Mouse (Mus musculus) megakaryocyte progenitor cell, adult 5-6 weeks (primary cell): Measurements from ENCODE around the gene Pbxip1. TPM values are rescaled to one million over a fixed set of nuclear protein-coding genes. Genes with fewer than 3 reads are reported as not detected.

Experiments used
- ATAC-seq: replicated peaks from 2 replicates; pipeline ENCODE4 v1.8.0; 2016; ENCODE audit warnings: mild to moderate bottlenecking, moderate TSS enrichment, inconsistent platforms; ENCODE audit not compliant: poor library complexity
- total RNA-seq, 2 experiments: library from RNA; stranded (forward) in 1 of 2; stranded (reverse) in 1 of 2; fragments of 157-497, 149-512 nt in 1 of 2; fragments of 200-1000 nt in 1 of 2; gene quantifications; 2 replicates each; pipeline versions ENCODE4 v1.2.3 to v1.2.4; 2015 to 2017

Gene Pbxip1
- total RNA-seq, 2 experiments from 2014 or later, result 5.2 to 13.4 TPM

- ATAC-seq, result peak; percentile 76
Measured at GRCm38 (mm10) chr3:89481488-89481887, 45.0 kb downstream of the Pbxip1 start.

DNA sequence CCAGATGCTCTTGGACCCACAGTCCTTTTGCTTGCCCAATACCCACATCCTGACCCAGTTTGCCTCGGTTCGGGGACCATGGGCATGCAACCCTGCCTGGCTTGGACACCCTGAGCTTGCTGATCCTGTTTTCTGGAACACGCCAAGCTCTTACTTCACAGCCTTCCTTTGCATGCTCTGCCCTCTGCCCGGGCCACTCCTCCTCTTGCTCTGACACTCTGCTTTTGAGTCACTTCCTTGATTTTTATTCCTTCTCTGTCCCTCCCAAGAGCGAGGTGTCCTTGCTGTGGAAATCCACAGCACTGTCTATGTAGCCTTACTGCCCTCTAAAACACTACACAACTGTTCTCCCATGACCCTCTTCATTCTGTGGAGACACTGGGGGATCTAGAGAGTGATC lies 45.7 kb downstream of the Pbxip1 start:
- no peak for ATAC-seq

DNA sequence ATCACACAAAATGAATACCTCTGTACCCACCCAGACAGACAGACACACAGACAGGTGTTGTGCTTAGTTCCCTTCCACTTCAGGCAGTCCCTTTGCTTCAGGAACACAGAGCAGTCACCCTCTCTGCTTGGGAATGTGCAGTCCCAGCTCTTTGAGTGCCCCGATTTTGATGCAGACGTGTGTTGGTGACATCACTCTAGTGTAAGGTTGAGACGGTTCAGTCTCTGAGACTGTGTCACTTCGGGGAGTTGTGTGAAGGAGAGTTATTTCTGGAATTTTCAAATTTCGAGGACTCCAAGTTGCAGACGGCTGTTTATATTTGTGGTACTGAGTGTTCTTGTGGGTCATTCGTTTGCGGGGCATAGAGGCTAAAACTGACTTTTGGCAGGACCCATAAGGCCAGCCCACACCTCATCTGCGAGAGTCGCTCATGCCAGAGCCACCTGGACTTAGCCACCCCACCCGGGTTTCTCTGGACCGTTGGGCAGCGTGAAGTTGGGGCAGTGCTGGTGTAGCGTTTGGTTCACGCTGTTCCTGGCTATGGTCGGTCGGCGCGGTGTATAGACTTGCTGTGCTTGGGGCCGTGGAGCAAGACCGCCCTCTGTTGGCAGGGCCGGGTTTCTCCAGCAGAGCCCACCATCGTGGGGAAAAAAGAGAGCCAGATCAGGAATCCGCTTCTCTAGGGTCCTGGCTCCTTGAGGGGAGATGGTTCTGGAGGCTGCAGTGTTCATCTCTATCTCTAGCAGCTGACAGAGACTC lies 48.4 kb downstream of the Pbxip1 start:
- peak; percentile 98 for ATAC-seq

- ATAC-seq, result no peak
Measured at GRCm38 (mm10) chr3:89486111-89486510, 49.6 kb downstream of the Pbxip1 start.

DNA sequence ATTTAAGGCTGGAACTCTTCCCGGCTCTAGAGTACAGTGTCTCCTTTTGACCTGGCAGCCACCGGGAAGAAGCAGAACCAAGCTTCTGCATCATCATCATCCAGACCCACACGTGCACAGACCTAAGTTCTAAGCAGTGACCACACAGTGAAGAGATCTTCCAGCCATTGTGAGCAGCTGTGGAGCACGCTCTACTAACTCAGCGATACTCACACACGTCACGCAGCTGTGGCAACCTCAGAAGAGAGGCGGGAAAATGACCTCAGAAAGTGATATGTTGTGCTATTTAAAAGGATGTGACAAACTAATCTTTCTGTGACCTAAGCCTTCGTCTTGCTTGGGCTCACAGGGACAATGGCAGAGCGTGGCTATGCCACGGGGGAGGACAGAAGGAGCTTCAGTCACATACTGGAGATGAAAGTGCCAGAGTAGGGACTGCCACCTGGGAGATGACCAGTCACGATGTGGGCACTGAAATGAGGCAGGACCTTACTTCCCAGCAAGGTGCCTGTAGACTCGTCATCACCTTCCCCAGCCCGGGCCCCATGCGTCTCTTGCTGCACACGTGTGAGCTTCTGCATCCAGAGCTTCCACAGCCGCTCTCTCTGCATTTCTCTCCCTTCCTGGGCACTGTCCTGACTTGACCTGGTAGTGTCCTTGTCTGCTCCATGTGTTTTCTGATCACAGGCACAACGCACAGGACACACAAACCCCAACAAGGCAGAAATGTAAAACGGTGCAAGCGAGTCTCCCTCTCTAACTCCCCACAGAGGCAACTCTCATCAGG lies 50.6 kb downstream of the Pbxip1 start:
- no peak for ATAC-seq

DNA sequence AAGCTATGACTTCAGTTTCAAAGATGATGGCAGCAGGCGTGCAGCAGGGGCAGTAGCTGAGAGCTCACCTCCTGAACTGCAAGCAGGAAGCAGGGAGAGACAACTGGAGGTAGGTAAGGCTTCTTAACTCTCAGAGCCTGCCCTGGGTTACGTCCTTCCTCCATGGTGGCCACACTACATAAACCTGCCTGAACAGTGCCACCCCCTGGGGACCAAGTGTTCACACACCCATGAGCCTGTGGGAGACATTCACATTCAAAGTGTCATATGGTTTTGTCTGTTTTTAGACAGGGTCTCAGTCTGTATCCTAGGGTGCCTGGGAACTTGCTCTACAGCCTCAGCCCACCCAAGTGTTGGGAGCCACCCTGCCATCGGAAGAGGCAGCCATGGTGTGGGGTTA lies 54.3 kb downstream of the Pbxip1 start:
- peak; percentile 50 for ATAC-seq

- no peak for ATAC-seq
Measured at GRCm38 (mm10) chr3:89491559-89491958, 55.1 kb downstream of the Pbxip1 start.

DNA sequence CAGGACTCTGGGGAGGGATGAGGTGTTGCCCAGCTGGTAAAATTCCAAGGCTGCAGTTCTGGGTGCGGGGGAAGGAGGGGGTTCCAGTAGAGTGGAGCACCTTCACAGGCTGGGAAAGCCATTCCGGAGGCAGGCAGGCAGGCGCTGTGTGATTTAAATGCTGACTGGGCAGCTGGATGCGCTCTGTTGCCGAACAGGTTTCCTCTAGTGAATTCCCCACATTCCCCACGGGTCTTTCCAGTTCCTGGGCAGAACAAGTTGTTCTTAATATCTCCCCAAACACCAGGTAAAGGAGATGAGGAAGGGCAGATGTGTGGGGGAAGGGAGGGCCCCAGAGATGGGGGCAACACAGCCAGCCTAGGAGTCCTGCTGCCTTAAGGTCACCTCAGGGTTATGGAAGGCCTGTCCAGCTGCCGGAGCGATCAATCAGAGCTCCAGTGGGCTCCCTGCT lies 56.2 kb downstream of the Pbxip1 start:
- no peak for ATAC-seq

DNA sequence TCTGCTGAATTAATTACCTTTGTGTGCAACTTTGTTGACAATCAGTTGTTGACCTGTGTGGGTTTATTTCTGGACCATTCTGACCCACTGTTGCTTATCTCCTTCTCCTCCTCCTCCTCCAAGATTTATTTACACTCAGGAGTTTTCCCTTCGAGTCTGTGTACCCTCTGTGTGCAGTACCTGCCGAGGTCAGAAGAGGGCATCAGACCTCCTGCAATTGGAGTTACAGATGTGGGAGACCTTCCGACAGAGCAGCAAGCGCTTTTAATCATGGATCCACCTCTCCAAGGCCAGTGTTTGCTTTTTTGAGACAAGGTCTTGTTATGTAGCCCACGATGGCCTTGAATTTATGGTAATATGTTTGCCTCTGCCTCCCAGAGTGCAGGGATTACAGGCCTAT lies 58.1 kb downstream of the Pbxip1 start:
- ATAC-seq, result no peak

GRCm38 (mm10) chr3:89496366-89496765 lies 59.9 kb downstream of the Pbxip1 start:
- no peak for ATAC-seq

DNA sequence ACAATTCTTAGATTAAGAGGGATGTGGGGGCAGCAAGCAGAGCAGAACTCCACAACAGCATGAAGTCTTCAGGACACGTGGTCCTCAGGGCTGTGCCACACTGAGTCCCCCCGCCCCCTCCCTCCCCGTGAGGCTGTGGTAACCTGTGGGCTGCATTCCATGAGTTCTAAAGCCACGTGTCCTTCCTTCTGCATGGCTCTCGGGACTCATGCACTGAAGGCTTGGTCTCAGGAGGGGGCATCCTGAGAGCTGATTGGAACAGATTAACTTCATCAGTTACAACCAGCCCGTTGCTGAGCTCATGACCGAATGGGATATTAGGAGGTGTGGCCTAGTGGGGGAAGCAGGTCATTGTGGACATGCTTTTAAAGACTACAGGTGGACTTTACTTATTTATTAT lies 63.2 kb downstream of the Pbxip1 start:
- ATAC-seq, result no peak

Other genes starting within 250 kb of the Pbxip1 start
- 52.8 and 60.0 TPM in 2 replicates for gene Gba, start 233.8 kb upstream of the Pbxip1 start, total RNA-seq (2015)
- 51.4 and 55.8 TPM in 2 replicates for gene Gba, start 233.8 kb upstream of the Pbxip1 start, total RNA-seq (2017)
- not detected in 2 replicates for gene Thbs3, start 221.5 kb upstream of the Pbxip1 start, total RNA-seq (2015)
- gene Thbs3, start 221.5 kb upstream of the Pbxip1 start, total RNA-seq (2017), result 0.42 TPM in 1 of 2 replicates, not detected in the other
- 70.4 and 95.6 TPM in 2 replicates for gene Mtx1, start 209.6 kb upstream of the Pbxip1 start, total RNA-seq (2015)
- 66.1 and 95.2 TPM in 2 replicates for gene Mtx1, start 209.6 kb upstream of the Pbxip1 start, total RNA-seq (2017)
- gene Muc1, start 207.6 kb upstream of the Pbxip1 start, total RNA-seq (2015), result 0.44 TPM in 1 of 2 replicates, not detected in the other
- gene Muc1, start 207.6 kb upstream of the Pbxip1 start, total RNA-seq (2017), result not detected in 2 replicates
- gene Krtcap2, start 190.7 kb upstream of the Pbxip1 start, total RNA-seq (2015), result 284 and 290 TPM in 2 replicates
- gene Krtcap2, start 190.7 kb upstream of the Pbxip1 start, total RNA-seq (2017), result 294 and 304 TPM in 2 replicates
- gene Trim46, start 190.4 kb upstream of the Pbxip1 start, total RNA-seq (2015), result 1.2 and 1.5 TPM in 2 replicates
- 0.12 and 0.91 TPM in 2 replicates for gene Trim46, start 190.4 kb upstream of the Pbxip1 start, total RNA-seq (2017)
- 84.4 and 101 TPM in 2 replicates for gene Dpm3, start 177.3 kb upstream of the Pbxip1 start, total RNA-seq (2015)
- gene Dpm3, start 177.3 kb upstream of the Pbxip1 start, total RNA-seq (2017), result 80.4 and 135 TPM in 2 replicates
- 70.1 and 72.0 TPM in 2 replicates for gene Slc50a1, start 166.1 kb upstream of the Pbxip1 start, total RNA-seq (2015)
- 49.4 and 65.0 TPM in 2 replicates for gene Slc50a1, start 166.1 kb upstream of the Pbxip1 start, total RNA-seq (2017)
- 0.62 TPM in 1 of 2 replicates, not detected in the other for gene Efna1, start 155.6 kb upstream of the Pbxip1 start, total RNA-seq (2015)
- gene Efna1, start 155.6 kb upstream of the Pbxip1 start, total RNA-seq (2017), result 0.17 TPM in 1 of 2 replicates, not detected in the other
- not detected in 2 replicates for gene Efna3, start 113.7 kb upstream of the Pbxip1 start, total RNA-seq (2015)
- gene Efna3, start 113.7 kb upstream of the Pbxip1 start, total RNA-seq (2017), result not detected in 2 replicates
- gene Efna4, start 98.7 kb upstream of the Pbxip1 start, total RNA-seq (2015), result 0.17 and 0.64 TPM in 2 replicates
- 0.27 TPM in 1 of 2 replicates, not detected in the other for gene Efna4, start 98.7 kb upstream of the Pbxip1 start, total RNA-seq (2017)
- 35.8 and 53.0 TPM in 2 replicates for gene Adam15, start 86.7 kb upstream of the Pbxip1 start, total RNA-seq (2015)
- 38.7 and 49.8 TPM in 2 replicates for gene Adam15, start 86.7 kb upstream of the Pbxip1 start, total RNA-seq (2017)
- gene Dcst2, start 74.7 kb upstream of the Pbxip1 start, total RNA-seq (2015), result not detected in 2 replicates
- gene Dcst2, start 74.7 kb upstream of the Pbxip1 start, total RNA-seq (2017), result not detected in 2 replicates
- not detected in 2 replicates for gene Dcst1, start 71.5 kb upstream of the Pbxip1 start, total RNA-seq (2015)
- not detected in 2 replicates for gene Dcst1, start 71.5 kb upstream of the Pbxip1 start, total RNA-seq (2017)
- 3.8 and 5.7 TPM in 2 replicates for gene Zbtb7b, start 41.9 kb upstream of the Pbxip1 start, total RNA-seq (2015)
- 9.1 and 17.4 TPM in 2 replicates for gene Zbtb7b, start 41.9 kb upstream of the Pbxip1 start, total RNA-seq (2017)
- gene Lenep, start 33.9 kb upstream of the Pbxip1 start, total RNA-seq (2015), result 1.5 and 2.7 TPM in 2 replicates
- 0.21 and 2.6 TPM in 2 replicates for gene Lenep, start 33.9 kb upstream of the Pbxip1 start, total RNA-seq (2017)
- gene Flad1, start 24.8 kb upstream of the Pbxip1 start, total RNA-seq (2015), result 9.4 and 11.3 TPM in 2 replicates
- gene Flad1, start 24.8 kb upstream of the Pbxip1 start, total RNA-seq (2017), result 12.5 and 18.7 TPM in 2 replicates
- 268 TPM in 2 replicates for gene Cks1b, start 18.3 kb upstream of the Pbxip1 start, total RNA-seq (2015)
- gene Cks1b, start 18.3 kb upstream of the Pbxip1 start, total RNA-seq (2017), result 171 and 192 TPM in 2 replicates
- 41.4 and 42.8 TPM in 2 replicates for gene Shc1, start 18.3 kb upstream of the Pbxip1 start, total RNA-seq (2015)
- 49.6 and 52.8 TPM in 2 replicates for gene Shc1, start 18.3 kb upstream of the Pbxip1 start, total RNA-seq (2017)
- 18.9 and 25.2 TPM in 2 replicates for gene Pygo2, start 6.5 kb upstream of the Pbxip1 start, total RNA-seq (2015)
- 11.8 and 12.8 TPM in 2 replicates for gene Pygo2, start 6.5 kb upstream of the Pbxip1 start, total RNA-seq (2017)
- gene Pmvk, start 17.8 kb downstream of the Pbxip1 start, total RNA-seq (2015), result 14.7 and 14.8 TPM in 2 replicates
- 18.8 and 25.3 TPM in 2 replicates for gene Pmvk, start 17.8 kb downstream of the Pbxip1 start, total RNA-seq (2017)
- not detected in 2 replicates for gene Kcnn3, start 83.5 kb downstream of the Pbxip1 start, total RNA-seq (2015)
- 0.03 TPM in 1 of 2 replicates, not detected in the other for gene Kcnn3, start 83.5 kb downstream of the Pbxip1 start, total RNA-seq (2017)